Mouse (Mus musculus) forebrain, embryonic 15.5 days (tissue): ENCODE results near the gene Ogfr. TPM values are rescaled to one million over a fixed set of nuclear protein-coding genes. Genes with fewer than 3 reads are reported as not detected.

ENCODE experiments used
- ATAC-seq: fragments of 200-750 bp; cut with Nextera tagmentation; replicated peaks from 2 replicates; pipeline ENCODE4 v1.8.0; 2017; ENCODE audit warnings: mild to moderate bottlenecking, moderate TSS enrichment, moderate library complexity
- H3K27ac ChIP-seq: fragments of 300-500 bp; sonication (generic); replicated peaks from 2 replicates; pipeline ENCODE4 v1.5.1; 2015; ENCODE audit warnings: mild to moderate bottlenecking, inconsistent platforms
- H3K27me3 ChIP-seq: fragments of 300-500 bp; sonication (generic); 2 replicates; pipeline ENCODE4 v1.6.1; 2015; ENCODE audit warnings: inconsistent platforms
- H3K36me3 ChIP-seq: fragments of 300-500 bp; sonication (generic); 2 replicates; pipeline ENCODE4 v1.6.1; 2015; ENCODE audit warnings: mild to moderate bottlenecking, inconsistent platforms
- H3K4me1 ChIP-seq: fragments of 300-500 bp; sonication (generic); 2 replicates; pipeline ENCODE4 v1.6.1; 2015; ENCODE audit warnings: inconsistent platforms
- H3K4me2 ChIP-seq: fragments of 300-500 bp; sonication (generic); replicated peaks from 2 replicates; pipeline ENCODE4 v1.6.1; 2015; ENCODE audit warnings: mild to moderate bottlenecking, inconsistent platforms
- H3K4me3 ChIP-seq: fragments of 300-500 bp; sonication (generic); 2 replicates; pipeline ENCODE4 v1.5.1; 2015; ENCODE audit warnings: mild to moderate bottlenecking, inconsistent platforms
- H3K9ac ChIP-seq: fragments of 300-500 bp; sonication (generic); replicated peaks from 2 replicates; pipeline ENCODE4 v1.6.1; 2015; ENCODE audit warnings: mild to moderate bottlenecking, inconsistent platforms
- H3K9me3 ChIP-seq: fragments of 300-500 bp; sonication (generic); 2 replicates; pipeline ENCODE4 v1.6.1; 2016; ENCODE audit warnings: inconsistent platforms
- WGBS: fragments of 180-500 bp; shearing (Covaris S2); methylation state at CpG from one replicate; pipeline ENCODE4 v1.1.7; 2015; ENCODE audit warnings: mixed read lengths; 5-methylcytosine and 5-hydroxymethylcytosine counted together
- polyA plus RNA-seq: library from polyadenylated mRNA; unstranded; fragments of >200 nt; fragmentation: Nextera tagmentation; extraction: Ambion mirVana; gene quantifications from 2 replicates; pipeline ENCODE4 v1.2.1, GENCODE M21; 2015

The Ogfr gene
- polyA plus RNA-seq, 1 experiment from 2014 or later, result 89.1 TPM

GRCm38 (mm10) chr2:180611882-180612281 lies 22.8 kb downstream of the Ogfr start:
- Histone ChIP-seq H3K4me3 (no peak overlapping the region), H3K9me3 (no peaks in the 10 kb centered on the region), H3K27me3 (no peaks in the 10 kb centered on the region), H3K4me1 (no peaks in the 10 kb centered on the region), H3K27ac (no peak overlapping the region), H3K9ac (no peak overlapping the region), H3K36me3 (no peaks in the 10 kb centered on the region), H3K4me2 (no peak overlapping the region)
- ATAC-seq, result no peak
- 82% methylated on average over 2 of the region's 2 CpGs for WGBS

DNA sequence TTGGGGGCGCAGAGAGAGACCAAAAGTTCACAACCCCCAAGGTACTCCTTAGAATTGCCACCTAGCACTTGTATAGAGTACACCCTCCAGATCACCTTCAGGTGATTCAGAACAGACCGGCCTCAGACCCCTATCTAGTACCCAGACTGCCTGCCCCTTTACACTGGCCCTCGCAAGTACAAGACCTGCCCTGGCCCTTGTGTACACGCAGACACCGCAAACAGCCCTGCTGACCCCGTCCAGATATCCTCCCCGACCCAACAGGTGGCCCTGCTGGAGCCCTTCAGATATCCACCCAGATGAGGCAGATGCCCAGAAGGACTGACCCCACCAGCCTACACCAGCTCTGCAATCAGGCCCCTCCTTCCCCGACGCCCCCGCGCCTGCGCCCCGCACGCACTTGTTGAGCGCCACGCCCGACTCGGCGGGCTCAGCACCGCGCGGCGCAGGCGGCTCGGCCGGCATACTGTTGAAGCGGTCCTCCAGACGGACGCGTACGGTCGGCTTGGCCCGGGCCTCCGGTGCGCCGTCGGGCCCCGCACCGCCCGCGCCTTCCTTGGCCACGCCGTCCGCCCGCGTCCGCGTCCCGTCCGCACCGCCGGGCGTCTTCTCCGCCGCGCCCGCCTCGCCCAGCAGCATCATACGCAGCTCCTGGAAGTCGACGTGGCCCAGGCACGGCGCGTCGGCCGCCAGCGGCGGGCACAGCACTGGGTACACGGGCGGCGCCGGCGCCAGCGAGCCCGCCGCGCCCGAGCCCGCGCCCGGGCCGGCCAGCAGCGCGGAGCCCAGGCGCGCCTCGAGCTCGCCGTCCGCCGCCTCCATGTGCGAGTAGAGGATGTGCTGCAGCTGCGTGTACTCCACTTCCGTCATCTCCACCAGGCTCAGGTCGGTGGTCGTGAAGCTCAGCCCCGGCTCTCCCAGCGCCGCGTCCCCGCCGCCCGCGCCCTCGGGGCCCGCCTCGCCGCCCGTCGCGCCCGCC lies 52.8 kb downstream of the Ogfr start:
- ATAC-seq, result 0 out of 2 replicates have a peak, but pooled peaks have one; percentile 19
- H3K27me3 ChIP-seq, result peaks cover 50% of the 10 kb centered on the region
- no peak overlapping the region for H3K9ac ChIP-seq
- peaks cover 19% of the 10 kb centered on the region for H3K9me3 ChIP-seq
- no peaks in the 10 kb centered on the region for H3K4me1 ChIP-seq
- WGBS, result 2% methylated on average over 105 of the region's 112 CpGs
- H3K27ac ChIP-seq, result no peak overlapping the region
- H3K4me3 ChIP-seq, result peak overlapping the region; percentile 36
- peak overlapping the region; percentile 36 for H3K4me2 ChIP-seq
- H3K36me3 ChIP-seq, result no peaks in the 10 kb centered on the region

GRCm38 (mm10) chr2:180642555-180643260 lies 53.7 kb downstream of the Ogfr start, which contains the start of gene Tcfl5:
Gene Tcfl5 (minus strand): TSS chr2:180642708.
- peaks cover 50% of the 10 kb centered on the region for H3K27me3 ChIP-seq
- no peak within 1 kb of the TSS for H3K9ac ChIP-seq
- H3K4me2 ChIP-seq, result peak within 1 kb of the TSS; percentile 36
- 5% methylated on average over 54 of the region's 56 CpGs for WGBS
- peaks cover 19% of the 10 kb centered on the region for H3K9me3 ChIP-seq
- H3K4me3 ChIP-seq, result peak within 1 kb of the TSS; percentile 36
- no peak within 1 kb of the TSS for H3K27ac ChIP-seq
- no peaks in the 10 kb centered on the region for H3K36me3 ChIP-seq
- ATAC-seq, result no peak
- H3K4me1 ChIP-seq, result no peaks in the 10 kb centered on the region

DNA sequence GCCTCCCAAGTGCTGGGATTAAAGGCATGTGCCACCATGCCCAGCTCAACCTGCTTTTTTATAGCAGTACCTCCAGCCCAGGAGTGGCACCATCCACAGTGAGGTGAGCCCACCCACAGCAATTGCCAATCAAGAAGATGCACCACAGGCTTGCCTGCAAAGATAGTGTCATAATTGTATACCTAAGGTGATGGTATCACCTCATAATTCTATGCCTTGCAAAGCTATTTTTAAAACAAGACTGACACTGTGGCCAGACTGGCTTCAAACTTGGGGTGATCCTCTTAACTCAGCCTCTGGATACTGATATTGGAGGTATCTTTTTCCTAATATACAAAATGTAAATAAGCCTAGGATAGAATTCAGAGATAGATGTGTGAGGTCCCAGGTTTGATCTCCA lies 54.6 kb downstream of the Ogfr start:
- peaks cover 19% of the 10 kb centered on the region for H3K9me3 ChIP-seq
- H3K36me3 ChIP-seq, result no peaks in the 10 kb centered on the region
- no peaks in the 10 kb centered on the region for H3K4me1 ChIP-seq
- no peak overlapping the region for H3K9ac ChIP-seq
- peaks cover 54% of the 10 kb centered on the region for H3K27me3 ChIP-seq
- H3K4me2 ChIP-seq, result no peak overlapping the region
- H3K4me3 ChIP-seq, result no peak overlapping the region
- no peak overlapping the region for H3K27ac ChIP-seq
- ATAC-seq, result no peak

Other genes starting within 250 kb of the Ogfr start
- 1.2 and 1.4 TPM in 2 replicates for gene Slco4a1, start 133.0 kb upstream of the Ogfr start, polyA plus RNA-seq
- 6.6 and 8.0 TPM in 2 replicates for gene Ntsr1, start 89.3 kb upstream of the Ogfr start, polyA plus RNA-seq
- 51.8 and 52.5 TPM in 2 replicates for gene Mrgbp, start 7.9 kb upstream of the Ogfr start, polyA plus RNA-seq
- 37.2 and 44.3 TPM in 2 replicates for gene Col9a3, start 8.5 kb downstream of the Ogfr start, polyA plus RNA-seq
- gene Tcfl5, start 53.5 kb downstream of the Ogfr start, polyA plus RNA-seq, result 0.29 and 0.50 TPM in 2 replicates
- gene Dido1, start 120.8 kb downstream of the Ogfr start, polyA plus RNA-seq, result 29.6 and 30.8 TPM in 2 replicates
- 58.0 and 58.7 TPM in 2 replicates for gene Gid8, start 120.9 kb downstream of the Ogfr start, polyA plus RNA-seq
- 0.13 and 0.29 TPM in 2 replicates for gene Slc17a9, start 136.0 kb downstream of the Ogfr start, polyA plus RNA-seq
- 0.51 and 1.1 TPM in 2 replicates for gene Bhlhe23, start 187.7 kb downstream of the Ogfr start, polyA plus RNA-seq